Mouse (Mus musculus) testis, adult 2 months (tissue): ENCODE measurements around the gene Asb5.

Experiments
- CTCF ChIP-seq: fragments of 200-500 bp; IDR thresholded peaks from 2 replicates; pipeline ENCODE4 v1.5.1; 2012; ENCODE audit warnings: low read depth, mild to moderate bottlenecking, inconsistent platforms, low read length, moderate library complexity; ENCODE audit not compliant: control insufficient read depth, insufficient read depth, insufficient replicate concordance
- POLR2A ChIP-seq: fragments of 200-500 bp; IDR thresholded peaks from 2 replicates; pipeline ENCODE4 v1.6.1; 2012; ENCODE audit warnings: low read depth, mild to moderate bottlenecking, inconsistent platforms, low read length, moderate library complexity; ENCODE audit not compliant: control insufficient read depth

- TF ChIP-seq POLR2A (no peak), CTCF (peak; percentile 34; the same call in 1 of the 2 replicates)
These were observed 36.3 kb upstream of the Asb5 start for GRCm38 (mm10) chr8:54493110-54493509.
